Mouse (Mus musculus) MEL (cell line): Measurements from ENCODE around the gene Cyp4a32.

Source experiments
- CTCF ChIP-seq, 3 experiments: IDR thresholded peaks in 2 of 3; conservative IDR thresholded peaks in 1 of 3; 2 replicates each; pipeline ENCODE4 v1.5.1; 2011 to 2012; ENCODE audit warnings: low read length in 3 of 3, low read depth in 2 of 3, mild to moderate bottlenecking in 2 of 3, improper control_type of control experiment in 1 of 3, inconsistent platforms in 1 of 3, mixed read lengths in 1 of 3, moderate library complexity in 1 of 3; ENCODE audit not compliant: control insufficient read depth in 1 of 3, insufficient read depth in 1 of 3, poor library complexity in 1 of 3, severe bottlenecking in 1 of 3
- MEF2A ChIP-seq: IDR thresholded peaks from 2 replicates; pipeline ENCODE4 v1.6.1; 2014; ENCODE audit warnings: low read depth, mild to moderate bottlenecking, inconsistent platforms, low read length, improper control_type of control experiment; ENCODE audit not compliant: poor library complexity, insufficient replicate concordance, severe bottlenecking; ENCODE audit errors: extremely low read depth
- POLR2A ChIP-seq, 2 experiments: IDR thresholded peaks; 2 replicates each; pipeline ENCODE4 v1.6.1; 2011 to 2012; ENCODE audit warnings: low read length in 2 of 2, mild to moderate bottlenecking in 2 of 2, control low read depth in 1 of 2, improper control_type of control experiment in 1 of 2, low read depth in 1 of 2, moderate library complexity in 1 of 2; ENCODE audit not compliant: control insufficient read depth in 1 of 2, insufficient read depth in 1 of 2, poor library complexity in 1 of 2

- TF ChIP-seq POLR2A (IDR thresholded peaks at IDR 0.05; ENCODE audit: control insufficient read depth in 1 of 2, insufficient read depth in 1 of 2, low read depth in 1 of 2, low read length in 2 of 2, poor library complexity in 1 of 2) (no peak), CTCF (IDR thresholded peaks at IDR 0.05 in 2 of 3, conservative IDR thresholded peaks at IDR 0.05 in 1 of 3; ENCODE audit: control insufficient read depth in 1 of 3, insufficient read depth in 1 of 3, low read depth in 2 of 3, low read length in 3 of 3, poor library complexity in 1 of 3, severe bottlenecking in 1 of 3) (no peak), MEF2A (no peak)
Observed at GRCm38 (mm10) chr4:115642967-115643754, 42.4 kb downstream of the Cyp4a32 start.
